Mouse (Mus musculus) ES-E14 (cell line): ENCODE data around the gene Rab8a. TPM values are rescaled to one million over a fixed set of nuclear protein-coding genes. Genes with fewer than 3 reads are reported as not detected.

ENCODE experiments used
- DNase-seq: peaks from one replicate; pipeline ENCODE4 v3.0.0-alpha.2; 2013; ENCODE audit warnings: low read depth, low spot score
- H3K27ac ChIP-seq: 2 replicates; pipeline ENCODE4 v1.5.1; 2012; ENCODE audit warnings: low read depth, mild to moderate bottlenecking, low read length, moderate library complexity, mixed read lengths; ENCODE audit not compliant: poor library complexity, insufficient read depth, severe bottlenecking
- H3K36me3 ChIP-seq: 2 replicates; pipeline ENCODE4 v1.6.1; 2012; ENCODE audit warnings: mild to moderate bottlenecking, low read length, moderate library complexity, mixed read lengths; ENCODE audit not compliant: control insufficient read depth, poor library complexity, insufficient read depth, severe bottlenecking
- H3K4me1 ChIP-seq, 2 experiments: fragments of 150-350 bp in 1 of 2; sonication (generic) in 1 of 2; 2 replicates each; pipeline ENCODE4 v1.6.1; 2012; ENCODE audit warnings: low read length in 2 of 2, mild to moderate bottlenecking in 1 of 2, mixed read lengths in 1 of 2; ENCODE audit not compliant: control insufficient read depth in 2 of 2, insufficient read depth in 2 of 2, poor library complexity in 1 of 2
- H3K4me3 ChIP-seq, 2 experiments: fragments of 150-350 bp in 1 of 2; sonication (generic) in 1 of 2; 2 replicates each; pipeline ENCODE4 v1.5.1; 2012; ENCODE audit warnings: low read length in 2 of 2, low read depth in 1 of 2, mild to moderate bottlenecking in 1 of 2, mixed read lengths in 1 of 2; ENCODE audit not compliant: insufficient read depth in 1 of 2, poor library complexity in 1 of 2, severe bottlenecking in 1 of 2
- H3K9ac ChIP-seq: 2 replicates; pipeline ENCODE4 v1.6.1; 2012; ENCODE audit warnings: low read depth, mild to moderate bottlenecking, low read length, mixed read lengths; ENCODE audit not compliant: poor library complexity, insufficient read depth, severe bottlenecking
- H3K9me3 ChIP-seq: fragments of 150-350 bp; sonication (generic); 2 replicates; pipeline ENCODE4 v1.6.1; 2012; ENCODE audit warnings: low read depth, mild to moderate bottlenecking, low read length; ENCODE audit not compliant: control insufficient read depth, insufficient read depth
- CHD2 ChIP-seq: IDR thresholded peaks from 2 replicates; pipeline ENCODE4 v1.6.1; 2014; ENCODE audit warnings: mild to moderate bottlenecking, low read depth, low read length, inconsistent platforms
- HCFC1 ChIP-seq: IDR thresholded peaks from 2 replicates; pipeline ENCODE4 v1.6.1; 2012; ENCODE audit warnings: low read length, inconsistent platforms, borderline replicate concordance; ENCODE audit not compliant: insufficient read depth
- MAFK ChIP-seq: IDR thresholded peaks from 2 replicates; pipeline ENCODE4 v1.6.1; 2014; ENCODE audit warnings: mild to moderate bottlenecking, low read depth, low read length, inconsistent platforms; ENCODE audit not compliant: insufficient read depth
- ZC3H11A ChIP-seq: IDR thresholded peaks from 2 replicates; pipeline ENCODE4 v1.6.1; 2012; ENCODE audit warnings: low read depth, mild to moderate bottlenecking, inconsistent platforms, low read length, borderline replicate concordance
- ZNF384 ChIP-seq: IDR thresholded peaks from 2 replicates; pipeline ENCODE4 v1.6.1; 2012; ENCODE audit warnings: low read depth, low read length, inconsistent platforms
- in situ Hi-C, 2 experiments: fragments of 600-800 bp; cut with MboI; formaldehyde crosslinking; loops; one replicate each; pipeline ENCODE4 v1.15.1; 2025; ENCODE audit warnings: low sequenced_read_pairs in 2 of 2, inconsistent platforms in 1 of 2; ENCODE audit not compliant: unreplicated experiment in 2 of 2
- total RNA-seq: library from RNA; depleted of rRNA; stranded (reverse); fragments of 300-350 nt; gene quantifications from 2 replicates; pipeline ENCODE4 v1.2.3, GENCODE M21; 2012

The Rab8a gene
- total RNA-seq, 1 experiment = 73.2 TPM

GRCm38 (mm10) chr8:72215871-72216270, 54.9 kb downstream of the Rab8a start:
- no peak overlapping the region for H3K4me3 ChIP-seq
- H3K4me1 ChIP-seq = peaks cover 0 to 6% of the 10 kb centered on the region in 2 experiments; a peak in 2 of 4 replicates
- H3K9me3 ChIP-seq = no peaks in the 10 kb centered on the region
- no peak for DNase-seq
- H3K36me3 ChIP-seq = no peaks in the 10 kb centered on the region
- H3K27ac ChIP-seq = no peak overlapping the region
- in situ Hi-C loops = no loop called here
- no peak for TF ChIP-seq CHD2
- TF ChIP-seq ZC3H11A = no peak
- TF ChIP-seq HCFC1 = no peak
- no peak for TF ChIP-seq MAFK
- TF ChIP-seq ZNF384 = no peak
- no peak overlapping the region for H3K9ac ChIP-seq

- Histone ChIP-seq H3K4me3 (peak overlapping the region in 1 of 2 experiments; percentile 83; a peak in 2 of 4 replicates), H3K27ac (no peak overlapping the region), H3K9me3 (no peaks in the 10 kb centered on the region), H3K4me1 (peaks cover 0 to 6% of the 10 kb centered on the region in 2 experiments; a peak in 2 of 4 replicates), H3K9ac (no peak overlapping the region), H3K36me3 (peaks cover 9% of the 10 kb centered on the region; the same call in 1 of the 2 replicates)
- no peak for DNase-seq
- in situ Hi-C loops = no loop called here
- TF ChIP-seq CHD2 (no peak), ZC3H11A (no peak), ZNF384 (no peak), MAFK (no peak), HCFC1 (no peak)
Observed at GRCm38 (mm10) chr8:72218781-72219540, 58.0 kb downstream of the Rab8a start.

GRCm38 (mm10) chr8:72219541-72220363, 58.8 kb downstream of the Rab8a start, which contains the start of gene Fam32a:
Gene Fam32a, plus strand, starts transcription at chr8:72219730.
- in situ Hi-C loops = no loop called here
- H3K9ac ChIP-seq = peak within 1 kb of the TSS; percentile 88
- peaks cover 0 to 6% of the 10 kb centered on the region in 2 experiments; a peak in 2 of 4 replicates for H3K4me1 ChIP-seq
- H3K36me3 ChIP-seq = peaks cover 9% of the 10 kb centered on the region; the same call in 1 of the 2 replicates
- H3K9me3 ChIP-seq = no peaks in the 10 kb centered on the region
- peak within 1 kb of the TSS; percentile 73 for H3K27ac ChIP-seq
- H3K4me3 ChIP-seq = peak within 1 kb of the TSS; percentile 78 to 83
- peak; percentile 94 for DNase-seq
- TF ChIP-seq ZC3H11A (no peak), HCFC1 (peak; percentile 46; the same call in 1 of the 2 replicates)

GRCm38 (mm10) chr8:72220758-72221157, 59.8 kb downstream of the Rab8a start:
- peaks cover 0 to 6% of the 10 kb centered on the region in 2 experiments; a peak in 2 of 4 replicates for H3K4me1 ChIP-seq
- TF ChIP-seq MAFK = no peak
- no peak for TF ChIP-seq CHD2
- no peak for TF ChIP-seq HCFC1
- TF ChIP-seq ZC3H11A = no peak
- TF ChIP-seq ZNF384 = no peak
- H3K9me3 ChIP-seq = no peaks in the 10 kb centered on the region
- DNase-seq = no peak
- H3K36me3 ChIP-seq = peaks cover 9% of the 10 kb centered on the region; the same call in 1 of the 2 replicates
- H3K9ac ChIP-seq = no peak overlapping the region
- H3K4me3 ChIP-seq = no peak overlapping the region
- H3K27ac ChIP-seq = no peak overlapping the region
- in situ Hi-C loops = no loop called here
